Mouse (Mus musculus) MEL (cell line): Measurements from ENCODE around the gene Eef1akmt2.

ENCODE experiments used
- CHD1 ChIP-seq: IDR thresholded peaks from 2 replicates; pipeline ENCODE4 v1.6.1; 2012; ENCODE audit warnings: low read depth, mild to moderate bottlenecking, inconsistent platforms, low read length, improper control_type of control experiment
- CTCF ChIP-seq, 3 experiments: IDR thresholded peaks in 2 of 3; conservative IDR thresholded peaks in 1 of 3; 2 replicates each; pipeline ENCODE4 v1.5.1; 2011 to 2012; ENCODE audit warnings: low read length in 3 of 3, low read depth in 2 of 3, mild to moderate bottlenecking in 2 of 3, improper control_type of control experiment in 1 of 3, inconsistent platforms in 1 of 3, mixed read lengths in 1 of 3, moderate library complexity in 1 of 3; ENCODE audit not compliant: control insufficient read depth in 1 of 3, insufficient read depth in 1 of 3, poor library complexity in 1 of 3, severe bottlenecking in 1 of 3
- KAT2A ChIP-seq: conservative IDR thresholded peaks from 2 replicates; pipeline ENCODE4 v1.6.1; 2012; ENCODE audit warnings: low read depth, low read length, improper control_type of control experiment, inconsistent platforms
- NRF1 ChIP-seq: IDR thresholded peaks from 2 replicates; pipeline ENCODE4 v1.6.1; 2014; ENCODE audit warnings: low read depth, mild to moderate bottlenecking, inconsistent platforms, low read length, improper control_type of control experiment, moderate library complexity; ENCODE audit not compliant: poor library complexity, insufficient read depth, severe bottlenecking
- UBTF ChIP-seq: IDR thresholded peaks from 2 replicates; pipeline ENCODE4 v1.6.1; 2012; ENCODE audit warnings: low read depth, mild to moderate bottlenecking, inconsistent platforms, low read length, improper control_type of control experiment, moderate library complexity, borderline replicate concordance; ENCODE audit not compliant: insufficient read depth
- USF1 ChIP-seq: IDR thresholded peaks from 2 replicates; pipeline ENCODE4 v1.6.1; 2014; ENCODE audit warnings: low read depth, mild to moderate bottlenecking, inconsistent platforms, low read length, improper control_type of control experiment, moderate library complexity

DNA sequence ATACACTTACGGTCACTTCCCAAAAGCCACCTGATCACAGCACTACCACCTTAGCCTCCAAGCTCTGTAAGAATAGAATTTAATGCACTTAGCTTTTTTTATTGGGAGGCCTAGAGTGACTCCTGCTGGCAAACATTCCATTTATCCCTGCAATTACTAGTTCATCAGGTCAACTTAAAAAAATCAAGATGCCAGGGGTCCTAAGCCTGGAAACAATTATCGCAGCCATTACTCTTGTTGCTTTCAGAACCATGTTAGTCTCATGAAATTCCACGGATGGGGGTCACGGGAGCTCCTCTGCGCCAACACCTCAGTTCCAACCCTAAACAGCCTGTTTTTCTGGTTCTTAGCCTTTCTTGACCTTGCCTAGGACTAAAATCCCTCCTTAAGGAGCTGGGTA lies 37.4 kb downstream of the Eef1akmt2 start:
- no peak for TF ChIP-seq KAT2A
- TF ChIP-seq UBTF, result no peak
- TF ChIP-seq CTCF (IDR thresholded peaks at IDR 0.05 in 2 of 3, conservative IDR thresholded peaks at IDR 0.05 in 1 of 3; ENCODE audit: control insufficient read depth in 1 of 3, insufficient read depth in 1 of 3, low read depth in 2 of 3, low read length in 3 of 3, poor library complexity in 1 of 3, severe bottlenecking in 1 of 3), result peak in 1 of 3 experiments; percentile 23; a peak in 1 of 6 replicates
- no peak for TF ChIP-seq NRF1
- TF ChIP-seq CHD1, result no peak
- no peak for TF ChIP-seq USF1
